In the genomic region with DNA sequence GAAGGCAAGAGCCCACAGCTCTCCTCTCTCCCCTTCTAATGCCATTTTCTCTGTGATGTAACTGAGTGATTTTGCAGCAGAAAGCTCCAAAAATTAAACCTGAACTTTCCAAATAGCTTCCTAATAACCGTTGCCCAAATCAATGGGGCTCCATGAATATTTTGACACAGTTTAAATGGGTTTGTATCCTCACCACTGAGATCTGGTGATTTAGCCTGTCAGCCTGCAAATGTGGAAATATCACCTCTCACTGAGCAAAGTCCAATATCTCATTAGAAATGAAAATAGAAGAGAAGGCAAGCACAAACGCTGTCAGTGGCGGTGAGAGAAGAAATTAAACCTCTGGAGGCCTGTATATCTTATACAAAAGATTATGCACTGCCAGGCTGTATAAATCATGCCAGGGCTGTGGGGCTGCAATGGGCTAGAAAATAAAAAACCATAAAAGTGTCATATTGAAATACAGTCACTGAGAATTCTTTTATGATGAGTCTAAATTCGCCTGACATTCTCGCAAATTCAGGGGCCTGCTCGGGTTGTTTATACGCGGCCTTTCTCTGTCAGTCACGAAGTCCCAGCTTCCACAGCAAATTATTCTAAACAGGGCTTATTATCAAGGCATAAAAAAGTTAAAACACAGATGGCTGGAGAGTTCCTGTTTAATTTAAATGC, we compare ENCODE assay signal across 15 mouse cellular contexts.
DNase-seq lines count a peak whose midpoint lies in the region; ATAC-seq and TF ChIP-seq lines count a peak whose summit lies in the region.
"Had no signal": no experiment of that assay in that cellular context is flagged by ENCODE, and none has a peak within 500 bp of the region (broad histone marks: within the 10 kb centered on the region; RNA-seq: fewer than 3 reads in every experiment).

No protein-coding gene starts in this region.

- peak overlapping the region; percentile 57 for H3K27ac ChIP-seq in hindbrain, embryonic 12.5 days
- no peak overlapping the region for H3K27ac ChIP-seq in hindbrain, embryonic 11.5 days (ENCODE audit: low read depth, low read length)
- H3K27ac ChIP-seq in midbrain, embryonic 12.5 days (replicated peaks) = peak overlapping the region; percentile 40
- H3K27ac ChIP-seq in midbrain, embryonic 10.5 days (replicated peaks) = no peak overlapping the region
- H3K27ac ChIP-seq in limb, embryonic 10.5 days = 0 out of 2 replicates have a peak overlapping the region, but pooled peaks have one; percentile 3
- peak overlapping the region; percentile 68; the same call in 1 of the 2 replicates for H3K27ac ChIP-seq in neural tube, embryonic 14.5 days (ENCODE audit: low read depth, low read length)
- H3K27ac ChIP-seq in left cerebral cortex, adult 2 months = no peak overlapping the region
- H3K27ac ChIP-seq: embryonic facial prominence, embryonic 10.5 days; heart, adult 2 months; liver, embryonic 13.5 days; macrophage had no signal

- no peaks in the 10 kb centered on the region for H3K36me3 ChIP-seq in hindbrain, embryonic 12.5 days
- H3K36me3 ChIP-seq in hindbrain, embryonic 11.5 days (ENCODE audit: control insufficient read depth, insufficient read depth, low read length) = no peaks in the 10 kb centered on the region
- no peaks in the 10 kb centered on the region for H3K36me3 ChIP-seq in midbrain, embryonic 12.5 days
- H3K36me3 ChIP-seq in midbrain, embryonic 10.5 days = no peaks in the 10 kb centered on the region
- no peaks in the 10 kb centered on the region for H3K36me3 ChIP-seq in limb, embryonic 10.5 days
- H3K36me3 ChIP-seq in neural tube, embryonic 14.5 days (ENCODE audit: control insufficient read depth, insufficient read depth, low read length) = no peaks in the 10 kb centered on the region
- H3K36me3 ChIP-seq: embryonic facial prominence, embryonic 10.5 days; liver, embryonic 13.5 days had no signal

- no peaks in the 10 kb centered on the region; the same call in 1 of the 2 replicates for H3K9me3 ChIP-seq in hindbrain, embryonic 12.5 days (replicated peaks)
- H3K9me3 ChIP-seq in hindbrain, embryonic 11.5 days (ENCODE audit: control insufficient read depth, low read length) = no peaks in the 10 kb centered on the region
- no peaks in the 10 kb centered on the region for H3K9me3 ChIP-seq in midbrain, embryonic 12.5 days
- H3K9me3 ChIP-seq in midbrain, embryonic 10.5 days (replicated peaks) = no peaks in the 10 kb centered on the region
- H3K9me3 ChIP-seq in limb, embryonic 10.5 days (replicated peaks) = no peaks in the 10 kb centered on the region
- H3K9me3 ChIP-seq in neural tube, embryonic 14.5 days (ENCODE audit: control insufficient read depth, low read length) = no peaks in the 10 kb centered on the region
- H3K9me3 ChIP-seq: embryonic facial prominence, embryonic 10.5 days; liver, embryonic 13.5 days had no signal

- peaks cover 18% of the 10 kb centered on the region for H3K4me1 ChIP-seq in hindbrain, embryonic 12.5 days
- peaks cover 4% of the 10 kb centered on the region; the same call in 1 of the 2 replicates for H3K4me1 ChIP-seq in hindbrain, embryonic 11.5 days (replicated peaks; ENCODE audit: control insufficient read depth, insufficient read depth, low read length)
- peaks cover 21% of the 10 kb centered on the region; the same call in 1 of the 2 replicates for H3K4me1 ChIP-seq in midbrain, embryonic 12.5 days
- H3K4me1 ChIP-seq in midbrain, embryonic 10.5 days = peaks cover 26% of the 10 kb centered on the region
- peaks cover 50% of the 10 kb centered on the region for H3K4me1 ChIP-seq in limb, embryonic 10.5 days
- H3K4me1 ChIP-seq in neural tube, embryonic 14.5 days (ENCODE audit: control insufficient read depth, insufficient read depth, low read length) = peaks cover 18% of the 10 kb centered on the region
- H3K4me1 ChIP-seq: liver, embryonic 13.5 days had no signal

- H3K4me2 ChIP-seq in hindbrain, embryonic 12.5 days (replicated peaks) = no peak overlapping the region
- H3K4me2 ChIP-seq in hindbrain, embryonic 11.5 days (replicated peaks; ENCODE audit: low read depth, low read length) = no peak overlapping the region
- H3K4me2 ChIP-seq in midbrain, embryonic 12.5 days (replicated peaks) = no peak overlapping the region
- no peak overlapping the region for H3K4me2 ChIP-seq in neural tube, embryonic 14.5 days (ENCODE audit: low read depth, low read length)
- H3K4me2 ChIP-seq: liver, embryonic 13.5 days had no signal

- TF ChIP-seq CTCF in left cerebral cortex, adult 2 months (IDR thresholded peaks at IDR 0.05) = no peak

- WGBS in hindbrain, embryonic 12.5 days = 53% methylated on average over 9 of the region's 9 CpGs
- WGBS in hindbrain, embryonic 11.5 days = 63% methylated on average over 9 of the region's 9 CpGs
- WGBS in midbrain, embryonic 12.5 days = 60% methylated on average over 9 of the region's 9 CpGs
- WGBS in midbrain, embryonic 10.5 days = 86% methylated on average over 9 of the region's 9 CpGs
- 40% methylated on average over 9 of the region's 9 CpGs for WGBS in limb, embryonic 10.5 days
- 9% methylated on average over 9 of the region's 9 CpGs for WGBS in neural tube, embryonic 14.5 days

- no peak for DNase-seq in hindbrain, embryonic 11.5 days (ENCODE audit: low spot score)
- DNase-seq in midbrain, embryonic 10.5 days (ENCODE audit: low spot score) = no peak
- DNase-seq in limb, embryonic 10.5 days (ENCODE audit: low spot score) = no peak
- no peak for DNase-seq in layer of hippocampus, postnatal 36 days
- DNase-seq in left cerebral cortex, adult 2 months (ENCODE audit: extremely low spot score in 1 of 2, low spot score in 2 of 2) = no peak
- DNase-seq: cerebellum, adult 11-12 months; heart, postnatal 14 days; liver, embryonic 13.5 days; right cerebral cortex, adult 18-20 months had no signal

- no peak overlapping the region for H3K4me3 ChIP-seq in hindbrain, embryonic 12.5 days
- H3K4me3 ChIP-seq in hindbrain, embryonic 11.5 days (ENCODE audit: low read depth, low read length) = no peak overlapping the region
- H3K4me3 ChIP-seq in midbrain, embryonic 12.5 days = no peak overlapping the region
- no peak overlapping the region for H3K4me3 ChIP-seq in midbrain, embryonic 10.5 days
- H3K4me3 ChIP-seq in limb, embryonic 10.5 days = no peak overlapping the region
- H3K4me3 ChIP-seq in neural tube, embryonic 14.5 days (ENCODE audit: low read depth, low read length) = no peak overlapping the region
- H3K4me3 ChIP-seq in left cerebral cortex, adult 2 months = no peak overlapping the region
- H3K4me3 ChIP-seq: embryonic facial prominence, embryonic 10.5 days; heart, adult 2 months; liver, embryonic 13.5 days had no signal

- no peak overlapping the region for H3K9ac ChIP-seq in hindbrain, embryonic 12.5 days
- H3K9ac ChIP-seq in hindbrain, embryonic 11.5 days (ENCODE audit: low read depth, low read length) = no peak overlapping the region
- H3K9ac ChIP-seq in midbrain, embryonic 12.5 days (replicated peaks) = no peak overlapping the region
- no peak overlapping the region for H3K9ac ChIP-seq in neural tube, embryonic 14.5 days (replicated peaks; ENCODE audit: low read depth, low read length)
- H3K9ac ChIP-seq: liver, embryonic 13.5 days had no signal

- no peak for ATAC-seq in hindbrain, embryonic 12.5 days (ENCODE audit: low FRiP score)
- no peak for ATAC-seq in hindbrain, embryonic 11.5 days (ENCODE audit: low FRiP score)
- ATAC-seq in midbrain, embryonic 12.5 days (ENCODE audit: low FRiP score, low read depth) = no peak
- peak; percentile 87 for ATAC-seq in neural tube, embryonic 14.5 days (ENCODE audit: low read depth)

- intact Hi-C loops in left cerebral cortex, adult 2 months (cut with DNase I) = no loop called here

- no peaks in the 10 kb centered on the region for H3K27me3 ChIP-seq in hindbrain, embryonic 12.5 days
- H3K27me3 ChIP-seq in hindbrain, embryonic 11.5 days (ENCODE audit: control insufficient read depth, insufficient read depth, low read length) = no peaks in the 10 kb centered on the region
- no peaks in the 10 kb centered on the region for H3K27me3 ChIP-seq in midbrain, embryonic 12.5 days
- H3K27me3 ChIP-seq in midbrain, embryonic 10.5 days (ENCODE audit: low read depth, poor library complexity, severe bottlenecking) = no peaks in the 10 kb centered on the region
- H3K27me3 ChIP-seq in limb, embryonic 10.5 days (ENCODE audit: low read depth, poor library complexity, severe bottlenecking) = 0 out of 2 replicates have a peak, but pooled peaks cover 4% of the 10 kb centered on the region
- no peaks in the 10 kb centered on the region for H3K27me3 ChIP-seq in neural tube, embryonic 14.5 days (ENCODE audit: control insufficient read depth, insufficient read depth, low read length)
- H3K27me3 ChIP-seq: liver, embryonic 13.5 days had no signal

Comparison
In these comparisons a context has a peak if more than half of its experiments do, and no peak if none do; other contexts are left out.
1. H3K27ac ChIP-seq: peak in hindbrain, embryonic 12.5 days (single experiment), midbrain, embryonic 12.5 days (single experiment), limb, embryonic 10.5 days (single experiment) and neural tube, embryonic 14.5 days (single experiment); none in hindbrain, embryonic 11.5 days (single experiment), midbrain, embryonic 10.5 days (single experiment) and left cerebral cortex, adult 2 months (single experiment).